Mouse (Mus musculus): ENCODE measurements around the gene Prmt1. TPM values are rescaled to one million over a fixed set of nuclear protein-coding genes. Genes with fewer than 3 reads are reported as not detected.

Prmt1 gene
- polyA plus RNA-seq, 1 experiment from 2014 or later: 394 TPM

- 76% methylated on average over 7 of the region's 7 CpGs for WGBS
- no peak for ATAC-seq (ENCODE audit: insufficient number of reproducible peaks, low FRiP score)
- no peaks in the 10 kb centered on the region for H3K4me1 ChIP-seq (replicated peaks)
Measured at GRCm38 (mm10) chr7:44942904-44943303, 43.5 kb downstream of the Prmt1 start, which contains the start of gene Tsks. TSS of gene Tsks (plus strand) at chr7:44943204.

DNA sequence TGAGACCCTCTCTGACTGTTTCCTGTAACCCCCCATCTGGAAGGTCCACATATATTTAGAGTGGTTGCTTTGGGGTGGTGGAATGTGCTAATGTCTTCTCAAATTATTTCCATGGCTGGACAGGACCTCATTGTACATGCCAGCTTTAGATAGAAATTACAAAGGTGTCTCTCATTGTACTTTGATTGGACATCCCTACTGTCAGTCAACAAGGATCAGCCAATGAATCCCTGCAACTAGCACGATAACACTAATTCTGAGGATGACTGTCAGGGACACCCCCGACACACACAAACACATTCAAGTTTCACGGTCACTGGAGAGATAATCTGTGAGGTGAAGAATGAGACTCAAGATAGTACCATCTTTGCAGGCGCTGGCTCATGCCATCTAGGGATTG is 47.7 kb downstream of the Prmt1 start:
- WGBS: 81% methylated on average over 4 of the region's 4 CpGs
- no peaks in the 10 kb centered on the region for H3K4me1 ChIP-seq (replicated peaks)
- no peak overlapping the region for H3K9ac ChIP-seq
- H3K4me2 ChIP-seq: no peak overlapping the region
- no peaks in the 10 kb centered on the region for H3K36me3 ChIP-seq
- H3K27ac ChIP-seq (ENCODE audit: poor library complexity, severe bottlenecking): no peak overlapping the region
- H3K4me3 ChIP-seq: no peak overlapping the region
- peaks cover 8% of the 10 kb centered on the region for H3K9me3 ChIP-seq (replicated peaks)
- no peaks in the 10 kb centered on the region for H3K27me3 ChIP-seq (replicated peaks)
- ATAC-seq (ENCODE audit: insufficient number of reproducible peaks, low FRiP score): no peak

More at GRCm38 (mm10) chr7:44942904-44943303, 43.5 kb downstream of the Prmt1 start, which contains the start of gene Tsks:
- Histone ChIP-seq H3K27me3 (replicated peaks) (peaks cover 3% of the 10 kb centered on the region), H3K9ac (no peak within 1 kb of the TSS), H3K4me3 (no peak within 1 kb of the TSS), H3K9me3 (replicated peaks) (0 out of 2 replicates have a peak, but pooled peaks cover 2% of the 10 kb centered on the region), H3K4me2 (no peak within 1 kb of the TSS), H3K27ac (ENCODE audit: poor library complexity, severe bottlenecking) (no peak within 1 kb of the TSS), H3K36me3 (no peaks in the 10 kb centered on the region)

GRCm38 (mm10) chr7:44929204-44930151 is 56.9 kb downstream of the Prmt1 start, which contains the start of gene Ap2a1:
TSS of gene Ap2a1 (minus strand) at chr7:44929496.
- no peaks in the 10 kb centered on the region for H3K27me3 ChIP-seq (replicated peaks)
- H3K4me3 ChIP-seq: peak within 1 kb of the TSS; percentile 94
- peak within 1 kb of the TSS; percentile 92 for H3K4me2 ChIP-seq
- peaks cover 27% of the 10 kb centered on the region for H3K4me1 ChIP-seq (replicated peaks)
- ATAC-seq (ENCODE audit: insufficient number of reproducible peaks, low FRiP score): peak; percentile 99
- H3K27ac ChIP-seq (ENCODE audit: poor library complexity, severe bottlenecking): peak within 1 kb of the TSS; percentile 83
- under 1% methylated on average over 84 of the region's 84 CpGs for WGBS
- no peaks in the 10 kb centered on the region for H3K9me3 ChIP-seq (replicated peaks)
- peak within 1 kb of the TSS; percentile 94 for H3K9ac ChIP-seq
- peaks cover 27% of the 10 kb centered on the region for H3K36me3 ChIP-seq

GRCm38 (mm10) chr7:44928570-44928969 is 57.8 kb downstream of the Prmt1 start:
- Histone ChIP-seq H3K36me3 (peaks cover 36% of the 10 kb centered on the region), H3K4me1 (replicated peaks) (peaks cover 27% of the 10 kb centered on the region), H3K9ac (peak overlapping the region; percentile 94), H3K4me2 (peak overlapping the region; percentile 92), H3K27ac (ENCODE audit: poor library complexity, severe bottlenecking) (peak overlapping the region; percentile 83), H3K27me3 (replicated peaks) (no peaks in the 10 kb centered on the region), H3K9me3 (replicated peaks) (no peaks in the 10 kb centered on the region), H3K4me3 (peak overlapping the region; percentile 94)
- ATAC-seq (ENCODE audit: insufficient number of reproducible peaks, low FRiP score): no peak
- 0% methylated on average over 1 of the region's 1 CpGs for WGBS

Small RNAs within 50 kb of the gene (microRNA-seq; reads per million reads assigned to microRNA genes)
- gene Mir7054: not detected

Other genes starting within 250 kb of the Prmt1 start
- 29.4 and 32.2 TPM in 2 replicates for gene Vrk3, start 238.2 kb downstream of the Prmt1 start, polyA plus RNA-seq (2016; fragmentation: Nextera tagmentation; extraction: Ambion mirVana)
- gene Zfp473, start 235.5 kb downstream of the Prmt1 start, polyA plus RNA-seq (2016; fragmentation: Nextera tagmentation; extraction: Ambion mirVana): 0.78 and 0.98 TPM in 2 replicates
- gene Nup62, start 170.5 kb downstream of the Prmt1 start, polyA plus RNA-seq (2016; fragmentation: Nextera tagmentation; extraction: Ambion mirVana): 90.9 and 93.3 TPM in 2 replicates
- 0.78 and 1.1 TPM in 2 replicates for gene Il4i1, start 170.2 kb downstream of the Prmt1 start, polyA plus RNA-seq (2016; fragmentation: Nextera tagmentation; extraction: Ambion mirVana)
- 2.6 and 2.7 TPM in 2 replicates for gene Atf5, start 169.9 kb downstream of the Prmt1 start, polyA plus RNA-seq (2016; fragmentation: Nextera tagmentation; extraction: Ambion mirVana)
- gene Akt1s1, start 137.6 kb downstream of the Prmt1 start, polyA plus RNA-seq (2016; fragmentation: Nextera tagmentation; extraction: Ambion mirVana): 105 and 108 TPM in 2 replicates
- gene Tbc1d17, start 137.5 kb downstream of the Prmt1 start, polyA plus RNA-seq (2016; fragmentation: Nextera tagmentation; extraction: Ambion mirVana): 60.0 and 61.2 TPM in 2 replicates
- 23.3 and 27.0 TPM in 2 replicates for gene Pnkp, start 129.4 kb downstream of the Prmt1 start, polyA plus RNA-seq (2016; fragmentation: Nextera tagmentation; extraction: Ambion mirVana)
- gene Ptov1, start 116.8 kb downstream of the Prmt1 start, polyA plus RNA-seq (2016; fragmentation: Nextera tagmentation; extraction: Ambion mirVana): 308 and 321 TPM in 2 replicates
- gene Med25, start 93.9 kb downstream of the Prmt1 start, polyA plus RNA-seq (2016; fragmentation: Nextera tagmentation; extraction: Ambion mirVana): 76.8 and 81.2 TPM in 2 replicates
- gene Fuz, start 90.5 kb downstream of the Prmt1 start, polyA plus RNA-seq (2016; fragmentation: Nextera tagmentation; extraction: Ambion mirVana): 12.0 and 12.6 TPM in 2 replicates
- 74.5 and 77.2 TPM in 2 replicates for gene Ap2a1, start 57.1 kb downstream of the Prmt1 start, polyA plus RNA-seq (2016; fragmentation: Nextera tagmentation; extraction: Ambion mirVana)
- gene Tsks, start 43.4 kb downstream of the Prmt1 start, polyA plus RNA-seq (2016; fragmentation: Nextera tagmentation; extraction: Ambion mirVana): 0.19 TPM in 1 of 2 replicates, not detected in the other
- 10.7 and 11.5 TPM in 2 replicates for gene Cpt1c, start 11.7 kb downstream of the Prmt1 start, polyA plus RNA-seq (2016; fragmentation: Nextera tagmentation; extraction: Ambion mirVana)
- 59.5 and 60.8 TPM in 2 replicates for gene Irf3, start 11.1 kb upstream of the Prmt1 start, polyA plus RNA-seq (2016; fragmentation: Nextera tagmentation; extraction: Ambion mirVana)
- 42.1 and 42.5 TPM in 2 replicates for gene Bcl2l12, start 12.1 kb upstream of the Prmt1 start, polyA plus RNA-seq (2016; fragmentation: Nextera tagmentation; extraction: Ambion mirVana)
- gene Scaf1, start 29.8 kb upstream of the Prmt1 start, polyA plus RNA-seq (2016; fragmentation: Nextera tagmentation; extraction: Ambion mirVana): 37.0 and 41.2 TPM in 2 replicates
- gene Rras, start 31.4 kb upstream of the Prmt1 start, polyA plus RNA-seq (2016; fragmentation: Nextera tagmentation; extraction: Ambion mirVana): 79.3 and 79.4 TPM in 2 replicates
- gene Prr12, start 66.3 kb upstream of the Prmt1 start, polyA plus RNA-seq (2016; fragmentation: Nextera tagmentation; extraction: Ambion mirVana): 7.1 and 7.2 TPM in 2 replicates
- gene Nosip, start 75.9 kb upstream of the Prmt1 start, polyA plus RNA-seq (2016; fragmentation: Nextera tagmentation; extraction: Ambion mirVana): 43.3 and 45.7 TPM in 2 replicates
- 13.6 and 14.0 TPM in 2 replicates for gene Prrg2, start 76.1 kb upstream of the Prmt1 start, polyA plus RNA-seq (2016; fragmentation: Nextera tagmentation; extraction: Ambion mirVana)
- 290 and 291 TPM in 2 replicates for gene Rcn3, start 105.7 kb upstream of the Prmt1 start, polyA plus RNA-seq (2016; fragmentation: Nextera tagmentation; extraction: Ambion mirVana)
- gene Fcgrt, start 117.3 kb upstream of the Prmt1 start, polyA plus RNA-seq (2016; fragmentation: Nextera tagmentation; extraction: Ambion mirVana): 28.1 and 28.3 TPM in 2 replicates
- 1,003 and 1,022 TPM in 2 replicates for gene Rps11, start 137.9 kb upstream of the Prmt1 start, polyA plus RNA-seq (2016; fragmentation: Nextera tagmentation; extraction: Ambion mirVana)
- gene Rpl13a, start 142.2 kb upstream of the Prmt1 start, polyA plus RNA-seq (2016; fragmentation: Nextera tagmentation; extraction: Ambion mirVana): 868 and 880 TPM in 2 replicates
- 0.22 and 0.50 TPM in 2 replicates for gene Gm45713, start 149.7 kb upstream of the Prmt1 start, polyA plus RNA-seq (2016; fragmentation: Nextera tagmentation; extraction: Ambion mirVana)
- 1.1 and 1.2 TPM in 2 replicates for gene Flt3l, start 149.9 kb upstream of the Prmt1 start, polyA plus RNA-seq (2016; fragmentation: Nextera tagmentation; extraction: Ambion mirVana)
- gene Pih1d1, start 167.7 kb upstream of the Prmt1 start, polyA plus RNA-seq (2016; fragmentation: Nextera tagmentation; extraction: Ambion mirVana): 81.3 and 86.2 TPM in 2 replicates
- gene Aldh16a1, start 168.0 kb upstream of the Prmt1 start, polyA plus RNA-seq (2016; fragmentation: Nextera tagmentation; extraction: Ambion mirVana): 34.9 and 39.6 TPM in 2 replicates
- gene Slc17a7, start 177.4 kb upstream of the Prmt1 start, polyA plus RNA-seq (2016; fragmentation: Nextera tagmentation; extraction: Ambion mirVana): 2.6 and 3.8 TPM in 2 replicates
- not detected in 2 replicates for gene Gfy, start 193.0 kb upstream of the Prmt1 start, polyA plus RNA-seq (2016; fragmentation: Nextera tagmentation; extraction: Ambion mirVana)
- 0.40 TPM in 1 of 2 replicates, not detected in the other for gene Pth2, start 194.4 kb upstream of the Prmt1 start, polyA plus RNA-seq (2016; fragmentation: Nextera tagmentation; extraction: Ambion mirVana)
- 0.62 and 0.70 TPM in 2 replicates for gene Ccdc155, start 218.3 kb upstream of the Prmt1 start, polyA plus RNA-seq (2016; fragmentation: Nextera tagmentation; extraction: Ambion mirVana)
- 0.99 and 1.5 TPM in 2 replicates for gene Dkkl1, start 225.6 kb upstream of the Prmt1 start, polyA plus RNA-seq (2016; fragmentation: Nextera tagmentation; extraction: Ambion mirVana)
- 131 and 138 TPM in 2 replicates for gene Tead2, start 229.2 kb upstream of the Prmt1 start, polyA plus RNA-seq (2016; fragmentation: Nextera tagmentation; extraction: Ambion mirVana)

Data from heart, embryonic 12.5 days (tissue).